Mouse (Mus musculus): ENCODE data around the gene Cadps2.

DNA sequence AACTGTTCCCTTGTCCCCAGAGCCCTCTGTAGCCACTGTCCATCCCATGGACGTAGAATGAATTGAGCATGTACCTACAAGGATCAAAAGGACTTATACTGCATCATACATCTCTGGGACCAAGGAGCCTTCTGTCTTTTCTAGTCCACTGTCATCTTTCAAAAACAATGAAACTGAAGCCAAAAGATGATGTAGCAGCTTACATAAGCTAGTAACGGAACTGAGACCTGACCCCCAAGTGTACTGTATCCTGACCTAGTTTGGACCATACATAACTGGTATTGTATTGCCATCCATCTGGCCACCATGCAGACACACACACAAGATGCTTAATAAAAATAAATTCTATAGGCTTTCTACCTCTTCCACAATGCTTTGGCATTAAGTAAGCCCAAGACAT is 350.2 kb downstream of the Cadps2 start:
- TF ChIP-seq CTCF (IDR thresholded peaks at IDR 0.05; ENCODE audit: low read depth, low read length) (no peak), POLR2A (IDR thresholded peaks at IDR 0.05; ENCODE audit: insufficient read depth, low read length) (no peak), EP300 (IDR thresholded peaks at IDR 0.05; ENCODE audit: insufficient read depth, low read depth, low read length) (no peak)
